Mouse (Mus musculus) embryo, embryonic 11 days (tissue): ENCODE measurements around the gene Fam162a.
"Not testable (repeated sequence)": the region's sequence is repeated elsewhere in the genome, so short reads cannot be mapped to it uniquely, and the experiment has no call there.

Experiments used
- DNase-seq: peaks from one replicate; pipeline ENCODE4 v3.0.0-alpha.2; 2015

Fam162a gene

DNA sequence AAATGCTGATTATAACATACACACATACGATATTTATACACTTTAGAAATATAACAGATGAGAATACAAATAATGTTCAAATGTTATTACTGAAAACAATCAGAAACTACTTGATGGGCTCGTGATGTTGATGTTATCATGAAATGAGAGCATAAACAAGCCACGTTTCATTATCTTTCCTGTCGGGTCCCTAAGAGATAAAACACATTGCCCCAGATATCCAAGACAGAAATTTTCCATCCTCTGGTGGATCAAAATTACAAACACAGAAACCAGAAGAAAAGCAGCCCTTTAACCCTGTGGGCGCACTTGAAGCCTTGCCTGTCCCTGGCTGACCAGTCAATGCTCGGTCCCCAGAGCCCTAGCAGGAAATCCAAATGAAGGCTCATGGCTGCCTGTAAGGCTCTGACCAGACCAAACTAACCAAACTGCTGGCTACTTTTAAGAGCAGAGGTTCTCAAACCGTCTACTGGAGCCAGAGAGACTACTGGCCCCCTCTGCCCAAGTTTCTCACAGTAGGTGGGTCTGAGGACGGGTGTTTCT lies 13.4 kb downstream of the Fam162a start:
- no peak for DNase-seq

DNA sequence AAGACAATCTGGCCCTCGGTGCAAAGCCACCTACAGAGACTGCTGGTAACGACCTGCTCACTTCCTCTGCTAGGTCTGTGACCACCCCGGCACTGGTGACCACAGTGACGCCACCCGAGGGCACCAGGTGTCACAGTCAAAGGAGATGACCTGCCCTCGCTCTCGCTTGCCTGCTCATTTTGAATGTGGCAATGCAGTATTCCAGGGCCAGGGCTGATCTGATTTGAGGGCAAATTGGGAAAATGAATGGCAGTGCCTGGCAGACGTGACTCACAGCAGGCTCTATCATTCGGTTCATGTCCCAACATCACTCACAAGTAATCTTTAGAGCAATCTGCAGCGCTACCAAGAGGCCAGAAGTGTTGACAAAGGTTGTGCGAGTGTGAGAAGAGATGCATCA lies 15.0 kb downstream of the Fam162a start:
- DNase-seq = no peak

DNA sequence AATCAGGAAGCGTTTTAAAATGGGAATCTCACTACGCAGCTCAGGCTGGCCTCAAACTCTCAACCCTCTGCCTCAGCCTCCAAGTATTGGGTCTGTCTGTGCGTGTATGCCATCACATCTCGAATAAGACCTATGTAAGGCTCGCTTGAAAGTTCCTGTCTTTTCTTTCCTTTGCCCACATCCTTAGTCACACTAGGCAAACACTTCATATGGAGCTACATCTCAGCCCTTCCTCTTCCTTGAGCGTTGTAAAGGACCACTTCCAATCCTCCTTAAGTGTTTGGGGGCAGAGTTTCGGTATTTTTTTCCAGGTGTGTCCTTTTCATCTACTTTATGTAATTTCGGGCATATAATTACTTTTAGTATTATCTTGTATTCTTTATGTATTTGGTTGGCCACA lies 16.5 kb downstream of the Fam162a start:
- DNase-seq = no peak

DNA sequence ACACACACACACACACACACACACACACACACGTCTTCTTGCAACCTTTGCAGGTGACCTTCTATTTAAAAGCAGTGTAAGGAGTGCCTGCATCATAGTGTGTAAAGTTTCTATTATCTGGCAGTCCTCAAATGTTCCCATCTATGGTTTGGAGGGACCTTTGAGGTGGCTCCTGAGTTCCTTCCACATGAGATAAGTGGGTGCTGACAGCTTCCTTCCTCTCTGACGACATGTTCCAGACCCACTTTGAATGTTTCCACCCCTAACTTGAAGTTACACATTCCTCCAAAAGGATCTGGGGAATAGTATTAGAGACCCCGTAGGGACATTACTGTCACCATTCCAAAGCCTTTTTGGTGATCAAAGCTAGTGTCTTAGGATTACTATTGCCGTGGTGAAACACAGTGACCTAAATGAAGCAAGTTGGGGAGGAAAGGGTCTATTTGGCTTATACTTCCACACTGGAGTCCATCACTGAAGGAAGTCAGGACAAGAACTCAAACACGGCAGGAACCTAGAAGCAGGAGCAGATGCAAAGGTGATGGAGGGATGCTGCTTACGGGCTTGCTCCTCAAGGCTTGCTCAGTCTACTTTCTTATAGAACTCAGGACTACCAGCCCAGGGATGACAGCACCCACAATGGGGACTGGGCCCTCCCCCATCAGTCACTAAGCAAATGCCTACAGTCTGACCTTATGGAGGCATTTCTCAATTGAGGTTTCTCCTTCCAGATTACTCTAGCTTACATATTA lies 17.7 kb downstream of the Fam162a start:
- no peak for DNase-seq

DNA sequence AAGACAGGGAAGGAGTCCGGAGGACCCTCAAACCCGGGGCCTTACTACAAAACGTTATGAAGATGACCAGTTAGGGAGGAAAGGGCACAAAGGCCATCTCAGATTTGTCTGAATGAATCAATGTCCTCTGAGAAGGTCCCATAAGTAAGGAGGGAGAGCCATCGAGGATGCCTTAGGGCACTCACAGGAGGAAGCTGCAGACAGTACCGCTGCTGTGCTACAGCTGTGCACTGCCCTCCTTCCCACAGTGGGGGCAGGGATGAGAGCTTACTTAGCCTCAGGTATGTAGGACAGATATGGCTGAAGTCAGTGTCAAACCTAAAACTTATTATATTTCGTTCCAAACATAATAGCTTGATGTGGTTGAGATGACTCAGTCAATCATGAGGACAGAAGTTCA lies 19.9 kb downstream of the Fam162a start:
- no peak for DNase-seq

DNA sequence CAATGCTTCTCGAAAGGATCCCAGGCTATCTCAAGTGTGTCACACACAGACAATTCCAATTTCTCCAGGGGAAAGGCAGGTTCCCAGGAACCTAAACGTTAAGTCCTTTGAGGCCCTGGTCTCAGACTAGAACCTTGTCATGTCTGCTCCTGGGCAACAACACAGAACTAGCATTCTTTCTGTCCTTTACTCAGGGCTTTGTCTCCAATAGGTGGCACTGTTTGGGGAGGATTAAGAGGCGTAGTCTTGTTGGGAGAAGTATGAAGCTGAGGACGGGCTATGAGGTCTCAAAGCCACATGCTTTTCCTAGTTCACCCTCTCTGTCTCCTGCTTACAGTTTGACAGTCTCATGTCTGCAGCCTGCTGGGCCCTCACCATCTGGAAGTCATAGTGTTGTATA lies 23.9 kb downstream of the Fam162a start:
- DNase-seq = no peak

DNA sequence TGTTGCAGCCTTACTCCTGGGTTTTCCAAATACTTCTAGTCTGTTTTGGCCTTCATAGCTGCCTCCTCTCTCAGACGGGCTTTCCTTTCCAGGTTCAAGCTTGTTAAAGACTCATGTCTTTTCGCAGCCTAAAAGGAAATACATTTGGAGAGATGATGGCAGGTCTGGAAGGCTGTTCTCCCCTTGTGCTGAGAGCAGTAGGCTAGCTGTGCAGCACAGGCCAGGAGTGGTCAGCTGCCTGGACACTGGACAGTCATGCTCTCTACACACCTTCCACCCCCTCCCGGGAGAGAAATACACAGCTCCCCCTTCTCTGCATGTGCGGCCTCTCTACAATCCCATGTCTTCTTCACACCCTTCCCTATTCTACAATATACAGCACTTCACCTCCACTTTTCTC lies 27.4 kb downstream of the Fam162a start:
- no peak for DNase-seq

DNA sequence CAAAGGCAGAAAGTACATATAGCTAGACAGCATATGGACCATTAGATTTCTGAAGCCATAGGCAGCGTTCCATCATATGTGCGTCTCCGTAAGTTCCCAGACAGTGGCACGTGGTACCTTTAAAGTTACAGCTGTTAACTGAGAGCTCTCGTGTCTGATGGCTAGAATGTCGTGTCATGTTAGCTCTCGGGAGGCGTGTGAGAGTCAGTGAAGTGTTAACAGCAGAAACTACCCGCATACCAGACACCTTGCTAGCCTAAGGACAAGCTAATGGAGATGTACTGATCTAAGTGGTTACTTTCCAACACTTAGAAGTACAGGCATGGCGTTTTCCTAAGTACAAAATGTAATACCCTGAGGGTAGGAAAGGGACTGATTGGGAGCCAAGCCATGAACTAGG lies 28.3 kb downstream of the Fam162a start:
- DNase-seq = no peak

DNA sequence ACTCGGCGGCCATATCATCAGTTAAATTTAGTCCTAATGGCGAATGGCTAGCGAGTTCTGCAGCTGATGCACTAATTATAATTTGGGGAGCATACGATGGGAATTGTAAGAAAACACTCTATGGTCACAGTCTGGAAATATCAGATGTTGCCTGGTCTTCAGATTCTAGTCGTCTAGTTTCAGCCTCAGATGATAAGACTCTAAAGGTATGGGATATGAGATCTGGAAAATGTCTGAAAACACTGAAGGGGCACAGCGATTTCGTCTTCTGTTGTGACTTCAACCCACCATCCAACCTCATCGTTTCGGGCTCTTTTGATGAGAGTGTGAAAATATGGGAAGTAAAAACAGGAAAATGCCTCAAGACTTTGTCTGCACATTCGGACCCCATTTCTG lies 29.8 kb downstream of the Fam162a start:
- DNase-seq = no peak

DNA sequence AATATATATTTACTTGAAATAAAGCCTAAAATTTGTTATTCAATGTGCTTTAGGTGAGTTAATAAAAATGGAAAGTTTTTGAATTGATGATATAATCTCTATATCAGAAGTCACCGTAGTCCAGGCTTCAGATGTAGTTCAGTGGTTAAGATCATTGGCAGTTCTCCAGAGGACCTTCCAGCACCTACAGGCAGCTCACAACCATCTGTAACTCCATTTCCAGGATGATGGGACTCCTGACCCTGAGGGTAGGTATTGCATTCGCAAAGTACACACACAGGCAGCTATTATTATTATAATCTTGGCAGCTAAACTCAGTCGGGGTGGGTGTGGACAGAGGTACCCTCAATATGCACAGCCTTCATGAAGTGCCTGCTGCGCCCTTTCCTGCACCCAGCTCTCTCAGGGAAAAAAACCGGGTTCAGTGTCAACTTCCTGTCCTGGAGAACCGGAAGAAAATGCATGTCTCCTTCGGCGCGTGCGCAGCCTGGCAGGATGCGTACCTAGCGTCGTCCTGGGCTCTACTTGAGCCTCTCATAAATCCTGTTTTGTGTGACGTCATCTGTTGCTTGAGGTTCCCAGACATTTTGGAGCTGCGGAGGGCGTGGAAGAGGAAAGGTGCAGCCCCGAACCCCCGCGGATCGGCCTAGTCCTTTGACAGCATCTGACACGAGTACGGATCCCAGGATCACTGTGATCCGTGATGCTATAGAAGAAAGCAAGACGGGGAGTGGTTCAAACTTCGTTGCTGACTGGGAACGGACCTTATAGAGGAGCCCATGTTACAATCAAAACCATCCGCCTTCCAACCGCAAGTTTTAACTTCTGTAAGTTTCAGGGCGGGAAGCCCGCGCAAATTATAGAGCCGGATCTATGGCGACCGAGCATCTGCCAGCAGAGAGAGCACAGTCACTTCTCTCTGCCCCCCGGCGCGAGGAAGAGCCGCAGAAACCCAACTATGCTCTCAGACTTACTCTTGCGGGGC lies 30.5 kb downstream of the Fam162a start, which contains the start of gene Wdr5b:
Gene Wdr5b (plus strand): TSS at position 551 of the 985 bp plus-strand sequence.
- peak; percentile 99 for DNase-seq

DNA sequence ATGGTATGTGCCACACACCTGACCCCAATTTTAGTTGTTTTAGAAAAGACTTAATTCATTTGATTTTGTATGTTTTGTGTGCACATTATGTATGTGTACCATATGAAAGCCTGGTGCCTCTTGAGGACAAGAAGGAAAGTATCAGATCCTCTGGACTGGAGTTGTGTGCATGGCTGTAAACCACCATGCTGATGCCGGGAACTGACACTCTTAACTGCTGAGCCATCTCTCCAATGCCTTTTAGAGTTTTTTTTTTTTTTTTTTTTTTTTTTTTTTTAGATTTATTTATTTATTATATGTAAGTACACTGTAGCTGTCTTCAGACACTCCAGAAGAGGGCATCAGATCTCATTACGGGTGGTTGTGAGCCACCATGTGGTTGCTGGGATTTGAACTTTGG lies 43.3 kb downstream of the Fam162a start:
- not testable (repeated sequence) for DNase-seq

DNA sequence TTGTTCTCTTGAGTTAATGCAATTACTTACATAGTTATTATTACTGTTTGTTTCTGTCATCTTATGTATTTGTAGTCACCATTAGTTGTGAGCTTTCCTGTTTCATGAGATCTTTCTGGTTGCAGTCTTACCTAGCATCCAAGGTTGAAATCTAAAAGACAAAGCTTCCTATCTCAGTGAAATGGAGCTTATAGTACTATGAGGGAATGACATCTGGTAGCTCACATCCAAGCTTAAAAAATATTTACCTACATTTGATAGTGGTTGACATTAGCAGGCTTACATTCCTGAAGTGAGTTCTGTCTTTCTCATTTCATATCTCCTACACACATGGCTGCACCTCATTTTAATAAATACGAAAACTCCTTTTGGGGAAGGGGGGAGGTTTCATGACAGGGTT lies 55.1 kb downstream of the Fam162a start:
- DNase-seq = no peak

DNA sequence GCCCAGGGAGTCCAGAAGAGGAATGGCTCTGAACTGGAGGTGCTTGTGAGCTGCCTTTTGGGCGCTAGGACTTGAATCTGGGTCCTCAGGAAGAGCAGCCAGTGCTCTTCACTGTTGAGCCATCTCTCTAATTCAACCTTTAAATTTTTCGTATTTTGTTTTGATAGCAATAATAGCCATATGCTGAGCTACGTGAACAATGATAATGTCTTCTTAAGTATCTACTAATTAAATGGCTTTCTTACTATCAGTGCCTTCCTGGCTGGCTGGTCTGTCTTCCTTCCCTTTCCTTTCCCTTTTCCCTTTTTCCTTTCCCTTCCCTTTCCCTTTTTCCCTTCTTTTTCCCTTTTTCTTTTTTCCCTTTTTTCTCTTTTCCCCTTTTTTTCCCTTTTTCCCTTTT lies 63.0 kb downstream of the Fam162a start:
- DNase-seq = no peak

DNA sequence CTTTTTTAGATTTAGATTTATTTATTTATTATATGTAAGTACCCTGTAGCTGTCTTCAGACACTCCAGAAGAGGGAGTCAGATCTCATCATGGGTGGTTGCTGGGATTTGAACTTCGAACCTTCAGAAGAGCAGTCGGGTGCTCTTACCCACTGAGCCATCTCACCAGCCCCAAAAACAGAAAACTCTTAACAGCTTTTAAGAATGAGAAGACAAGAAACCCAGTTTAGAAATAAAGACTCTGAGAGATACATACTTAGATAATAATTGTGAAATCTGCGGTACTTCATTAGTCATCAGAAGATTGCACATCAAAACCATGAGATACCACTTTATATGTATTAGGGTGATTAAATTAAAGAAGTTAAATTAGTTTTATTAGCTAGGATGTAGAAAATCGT lies 72.5 kb downstream of the Fam162a start:
- DNase-seq = not testable (repeated sequence)
